27 mouse cellular contexts compared by ENCODE assay signal in the genomic region with DNA sequence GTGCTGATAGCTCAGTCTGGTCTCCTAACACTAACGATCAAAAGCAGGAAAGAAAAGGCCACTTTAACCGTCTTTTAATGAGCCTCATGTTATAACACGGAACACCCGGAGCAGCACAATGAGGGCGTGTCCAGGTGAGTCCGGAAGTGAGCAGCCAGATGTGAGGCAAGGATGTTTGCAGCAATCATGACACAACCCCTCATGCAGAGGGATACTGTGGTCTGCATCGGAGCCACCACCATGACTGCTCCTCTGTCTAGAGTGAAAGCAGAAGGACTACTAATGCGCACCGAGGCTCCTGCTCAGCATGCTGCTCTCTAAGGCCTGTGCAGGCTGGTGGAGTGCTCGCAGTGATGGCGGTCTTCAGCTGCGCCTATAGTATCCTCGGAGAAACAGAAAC. TPM values are rescaled to one million over a fixed set of nuclear protein-coding genes. Genes with fewer than 3 reads are reported as not detected.
DNase-seq lines count a peak whose midpoint lies in the region; ATAC-seq lines count a peak whose summit lies in the region.
"Had no signal": no experiment of that assay in that cellular context is flagged by ENCODE, and none has a peak within 500 bp of the region (broad histone marks: within the 10 kb centered on the region; RNA-seq: fewer than 3 reads in every experiment).

No protein-coding gene starts in this region.

- intact Hi-C loops in left cerebral cortex, postnatal 4 days (cut with DNase I) = no loop called here

- H3K36me3 ChIP-seq in megakaryocyte, embryonic 14.5 days (replicated peaks; ENCODE audit: low read length) = peaks cover 37% of the 10 kb centered on the region

- H3K4me1 ChIP-seq in megakaryocyte, embryonic 14.5 days = peaks cover 34% of the 10 kb centered on the region

- ATAC-seq in CD4-positive, CD25-positive, alpha-beta regulatory T cell, adult 4 months = no peak
- ATAC-seq: forebrain, embryonic 15.5 days had no signal

- DNase-seq in CD4-positive, CD25-positive, alpha-beta regulatory T cell, adult 2 months (ENCODE audit: low read depth, low spot score) = peak; percentile 27
- peak; percentile 23 to 67 for DNase-seq in spleen, postnatal 4 days (ENCODE audit: low spot score in 2 of 2)
- no peak for DNase-seq in spleen, adult 18-20 months
- no peak for DNase-seq in c-Kit-positive CD71-positive TER-119-positive erythroid progenitor cells, embryonic 14.5 days (ENCODE audit: low spot score)
- no peak for DNase-seq in left cerebral cortex, postnatal 4 days
- no peak for DNase-seq in cerebellum, adult 8-10 months
- DNase-seq: adrenal gland, adult 2 months; adrenal gland, postnatal 25 days; cerebellum, adult 11 months; cerebellum, adult 2 months; cerebellum, postnatal 10 days; cerebellum, postnatal 36 days; embryo, embryonic 11 days; gastrocnemius, postnatal 25 days; heart, adult 2 months; heart, postnatal 14 days had no signal

- no peaks in the 10 kb centered on the region for H3K27me3 ChIP-seq in megakaryocyte, embryonic 14.5 days (replicated peaks)
- H3K27me3 ChIP-seq: embryonic facial prominence, embryonic 13.5 days; forebrain, embryonic 12.5 days; forebrain, embryonic 15.5 days; heart, embryonic 13.5 days; hindbrain, embryonic 12.5 days; hindbrain, embryonic 15.5 days had no signal

- 0 out of 2 replicates have a peak, but pooled peaks cover 3% of the 10 kb centered on the region for H3K9me3 ChIP-seq in megakaryocyte, embryonic 14.5 days
- H3K9me3 ChIP-seq: embryonic facial prominence, embryonic 13.5 days; forebrain, embryonic 12.5 days; forebrain, embryonic 15.5 days; heart, embryonic 10.5 days; hindbrain, embryonic 12.5 days; hindbrain, embryonic 15.5 days had no signal

- H3K4me3 ChIP-seq in megakaryocyte, embryonic 14.5 days (replicated peaks) = peak overlapping the region; percentile 2
- H3K4me3 ChIP-seq: embryonic facial prominence, embryonic 10.5 days; embryonic facial prominence, embryonic 13.5 days; erythroblast, embryonic 14.5 days; forebrain, embryonic 12.5 days; forebrain, embryonic 15.5 days; heart, adult 2 months; heart, embryonic 10.5 days; heart, embryonic 13.5 days; hindbrain, embryonic 12.5 days; hindbrain, embryonic 15.5 days had no signal

RNA-seq across cellular contexts. Expression of a gene that starts 2.7 kb away (rescaled TPM):
- 10 to 100 TPM; 35.0 to 37.8 TPM for polyA plus RNA-seq in CD4-positive, CD25-positive, alpha-beta regulatory T cell, adult 4 months (2017; shearing (Covaris generic))
- 1.6 and 2.0 TPM in 2 replicates for polyA plus RNA-seq in megakaryocyte, embryonic 14.5 days (2012; ENCODE audit: insufficient read depth, low replicate concordance)
- 10 to 100 TPM; 38.4 to 40.7 TPM for total RNA-seq in left cerebral cortex, postnatal 4 days (2021)

RNA-seq across cellular contexts. Expression of a gene that starts 2.8 kb away (rescaled TPM):
- polyA plus RNA-seq in CD4-positive, CD25-positive, alpha-beta regulatory T cell, adult 4 months (2017; shearing (Covaris generic)) = 100 to 1,000 TPM; 108 to 131 TPM
- 30.0 and 61.3 TPM in 2 replicates for polyA plus RNA-seq in megakaryocyte, embryonic 14.5 days (2012; ENCODE audit: insufficient read depth, low replicate concordance)
- total RNA-seq in left cerebral cortex, postnatal 4 days (2021) = 10 to 100 TPM; 44.1 TPM

RNA-seq across cellular contexts. Expression of a gene that starts 23.2 kb away (rescaled TPM):
- 10 to 100 TPM; 65.2 to 77.0 TPM for polyA plus RNA-seq in CD4-positive, CD25-positive, alpha-beta regulatory T cell, adult 4 months (2017; shearing (Covaris generic))
- polyA plus RNA-seq in megakaryocyte, embryonic 14.5 days (2012; ENCODE audit: insufficient read depth, low replicate concordance) = 16.0 and 24.5 TPM in 2 replicates
- 10 to 100 TPM; 47.0 to 53.4 TPM for total RNA-seq in left cerebral cortex, postnatal 4 days (2021)

Comparison
In these comparisons a context has a peak if more than half of its experiments do, and no peak if none do; other contexts are left out.
1. DNase-seq: peak in CD4-positive, CD25-positive, alpha-beta regulatory T cell, adult 2 months (single experiment) and spleen, postnatal 4 days (2 of 2); none in spleen, adult 18-20 months (0 of 2), c-Kit-positive CD71-positive TER-119-positive erythroid progenitor cells, embryonic 14.5 days (single experiment), left cerebral cortex, postnatal 4 days (single experiment) and cerebellum, adult 8-10 months (single experiment).
2. RNA of a gene that starts 2.7 kb away (polyA plus RNA-seq): 35.0 to 37.8 TPM in CD4-positive, CD25-positive, alpha-beta regulatory T cell, adult 4 months; 1.6 to 2.0 TPM in megakaryocyte, embryonic 14.5 days; every median in the first group is over 10 times any median in the second.